Mouse (Mus musculus) induced T-regulatory cell, adult 2 months (primary cell): Measurements from ENCODE around the gene Lce1f.
"Not testable (repeated sequence)": the region's sequence is repeated elsewhere in the genome, so short reads cannot be mapped to it uniquely, and the experiment has no call there.

Experiments used
- DNase-seq: peaks from one replicate; pipeline ENCODE4 v3.0.0-alpha.2; 2012; ENCODE audit warnings: low read depth

Gene Lce1f

GRCm38 (mm10) chr3:92720250-92720649, at the start of gene Lce1f:
Gene Lce1f, minus strand, starts transcription at chr3:92720350.
- no peak for DNase-seq

- DNase-seq, result no peak
Observed at GRCm38 (mm10) chr3:92764965-92765364, 44.8 kb upstream of the Lce1f start, which contains the start of gene Lce1h. Gene Lce1h, minus strand, starts transcription at chr3:92765065.

- no peak for DNase-seq
Observed at GRCm38 (mm10) chr3:92753197-92753596, 33.0 kb upstream of the Lce1f start.

- DNase-seq, result no peak
Observed at GRCm38 (mm10) chr3:92752238-92752637, 32.1 kb upstream of the Lce1f start, which contains the start of gene Lce1g. Gene Lce1g, minus strand, starts transcription at chr3:92752338.

GRCm38 (mm10) chr3:92738996-92739395, 18.8 kb upstream of the Lce1f start, which contains the start of gene Gm38119:
Gene Gm38119, minus strand, starts transcription at chr3:92739096.
- no peak for DNase-seq

GRCm38 (mm10) chr3:92722631-92723030, 2.5 kb upstream of the Lce1f start:
- DNase-seq, result no peak

GRCm38 (mm10) chr3:92715122-92715521, 5.0 kb downstream of the Lce1f start:
- DNase-seq, result no peak

- no peak for DNase-seq
Observed at GRCm38 (mm10) chr3:92708974-92709373, 11.2 kb downstream of the Lce1f start, which contains the start of gene Lce1e. Gene Lce1e, minus strand, starts transcription at chr3:92709074.

GRCm38 (mm10) chr3:92694613-92695012, 25.5 kb downstream of the Lce1f start:
- no peak for DNase-seq

- DNase-seq, result no peak
Observed at GRCm38 (mm10) chr3:92691688-92692087, 28.5 kb downstream of the Lce1f start.

GRCm38 (mm10) chr3:92689154-92689553, 31.0 kb downstream of the Lce1f start:
- not testable (repeated sequence) for DNase-seq

GRCm38 (mm10) chr3:92687110-92687509, 33.0 kb downstream of the Lce1f start, which contains the start of gene Lce1d:
Gene Lce1d, minus strand, starts transcription at chr3:92687210.
- no peak for DNase-seq

- DNase-seq, result no peak
Observed at GRCm38 (mm10) chr3:92678947-92679346, 41.2 kb downstream of the Lce1f start, which contains the start of gene Lce1c. Gene Lce1c, plus strand, starts transcription at chr3:92679247.

GRCm38 (mm10) chr3:92670215-92670614, 49.9 kb downstream of the Lce1f start, which contains the start of gene Lce1a2:
Gene Lce1a2, minus strand, starts transcription at chr3:92670315.
- no peak for DNase-seq
